In the genomic region with DNA sequence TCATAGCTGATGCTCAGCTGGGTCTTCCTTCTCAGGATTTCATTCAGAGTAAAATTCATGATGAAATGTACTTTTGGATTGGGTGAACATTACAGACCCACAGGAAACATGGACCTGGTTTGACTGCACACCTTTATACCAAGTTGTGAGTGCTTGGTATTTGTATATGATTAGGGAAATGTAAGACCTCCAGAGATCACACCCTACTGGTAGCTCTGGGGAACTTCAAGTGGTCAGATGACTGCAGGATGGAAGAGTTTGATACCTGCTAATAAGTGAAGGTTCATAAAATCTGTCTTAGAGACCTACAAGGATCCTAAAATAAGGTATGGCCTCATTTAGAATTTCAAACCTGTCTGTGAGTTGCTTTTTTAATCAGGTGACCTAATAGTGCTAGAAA, we compare ENCODE assay signal across 13 mouse cellular contexts. TPM values are rescaled to one million over a fixed set of nuclear protein-coding genes. Genes with fewer than 3 reads are reported as not detected.
A peak's percentile ranks its signal among the peaks of the same experiment; 100 is the strongest.
DNase-seq lines count a peak whose midpoint lies in the region; ATAC-seq and TF ChIP-seq lines count a peak whose summit lies in the region.
"Had no signal": no experiment of that assay in that cellular context is flagged by ENCODE, and none has a peak within 500 bp of the region (broad histone marks: within the 10 kb centered on the region; RNA-seq: fewer than 3 reads in every experiment).

No protein-coding gene starts in this region.

- H3K4me2 ChIP-seq in intestine, postnatal 0 days (replicated peaks; ENCODE audit: low read depth), result no peak overlapping the region
- no peak overlapping the region for H3K4me2 ChIP-seq in intestine, embryonic 15.5 days (replicated peaks)
- H3K4me2 ChIP-seq: heart, embryonic 15.5 days; lung, embryonic 15.5 days had no signal

- peak; percentile 59 for TF ChIP-seq CTCF in intestine, postnatal 0 days (IDR thresholded peaks at IDR 0.05; ENCODE audit: low read depth)
- peak; percentile 46 for TF ChIP-seq CTCF in E14TG2a.4 (conservative IDR thresholded peaks at IDR 0.05; ENCODE audit: low read length)

- no peaks in the 10 kb centered on the region for H3K27me3 ChIP-seq in intestine, postnatal 0 days (replicated peaks; ENCODE audit: control insufficient read depth, insufficient read depth, low read length)
- H3K27me3 ChIP-seq in intestine, embryonic 15.5 days (replicated peaks), result no peaks in the 10 kb centered on the region
- no peaks in the 10 kb centered on the region for H3K27me3 ChIP-seq in E14TG2a.4 (ENCODE audit: insufficient read depth, low read length)
- H3K27me3 ChIP-seq: heart, embryonic 15.5 days; lung, embryonic 15.5 days had no signal

- H3K36me3 ChIP-seq in intestine, postnatal 0 days (ENCODE audit: control insufficient read depth, insufficient read depth), result no peaks in the 10 kb centered on the region
- no peaks in the 10 kb centered on the region for H3K36me3 ChIP-seq in intestine, embryonic 15.5 days
- no peaks in the 10 kb centered on the region for H3K36me3 ChIP-seq in E14TG2a.4 (ENCODE audit: insufficient read depth, low read length)
- H3K36me3 ChIP-seq: heart, embryonic 15.5 days; lung, embryonic 15.5 days had no signal

- no peaks in the 10 kb centered on the region for H3K9me3 ChIP-seq in intestine, postnatal 0 days (ENCODE audit: control insufficient read depth)
- no peaks in the 10 kb centered on the region for H3K9me3 ChIP-seq in intestine, embryonic 15.5 days
- H3K9me3 ChIP-seq in E14TG2a.4 (ENCODE audit: low read length), result no peaks in the 10 kb centered on the region
- H3K9me3 ChIP-seq: heart, embryonic 15.5 days; lung, embryonic 15.5 days had no signal

- H3K9ac ChIP-seq in intestine, postnatal 0 days (ENCODE audit: low read depth, low read length), result no peak overlapping the region
- no peak overlapping the region for H3K9ac ChIP-seq in intestine, embryonic 15.5 days
- H3K9ac ChIP-seq: heart, embryonic 15.5 days; lung, embryonic 15.5 days had no signal

- no peaks in the 10 kb centered on the region for H3K4me1 ChIP-seq in intestine, postnatal 0 days (replicated peaks; ENCODE audit: control insufficient read depth, insufficient read depth, low read length)
- no peaks in the 10 kb centered on the region for H3K4me1 ChIP-seq in intestine, embryonic 15.5 days (replicated peaks)
- no peaks in the 10 kb centered on the region for H3K4me1 ChIP-seq in E14TG2a.4 (replicated peaks; ENCODE audit: low read depth, low read length)
- H3K4me1 ChIP-seq: heart, embryonic 15.5 days; lung, embryonic 15.5 days had no signal

- peak; percentile 72 for DNase-seq in 416B (ENCODE audit: low read depth)
- no peak for DNase-seq in adrenal gland, adult (ENCODE audit: inconsistent age in 2 of 2, low spot score in 1 of 2)
- no peak for DNase-seq in right cerebral cortex, postnatal 25 days
- DNase-seq: layer of hippocampus, postnatal 36 days had no signal

- ATAC-seq in intestine, postnatal 0 days, result no peak
- no peak for ATAC-seq in intestine, embryonic 15.5 days
- peak; percentile 78 to 81; a peak in 3 of 4 replicates for ATAC-seq in hematopoietic stem cell, adult 5-6 weeks (replicated peaks in 1 of 2; ENCODE audit: insufficient read depth in 1 of 2, low FRiP score in 2 of 2, low TSS enrichment in 1 of 2, low read depth in 1 of 2, poor library complexity in 2 of 2, severe bottlenecking in 2 of 2)
- no peak for ATAC-seq in erythroid progenitor cell, adult 5-6 weeks (replicated peaks; ENCODE audit: low FRiP score, poor library complexity, severe bottlenecking)

- H3K4me3 ChIP-seq in intestine, postnatal 0 days (ENCODE audit: low read depth, low read length), result no peak overlapping the region
- H3K4me3 ChIP-seq in intestine, embryonic 15.5 days (replicated peaks), result no peak overlapping the region
- no peak overlapping the region for H3K4me3 ChIP-seq in E14TG2a.4 (replicated peaks; ENCODE audit: low read length)
- H3K4me3 ChIP-seq: heart, embryonic 15.5 days; lung, embryonic 15.5 days; myocyte had no signal

- H3K27ac ChIP-seq in intestine, postnatal 0 days (ENCODE audit: low read depth, low read length), result no peak overlapping the region
- H3K27ac ChIP-seq in intestine, embryonic 15.5 days, result no peak overlapping the region
- H3K27ac ChIP-seq: heart, embryonic 15.5 days; lung, embryonic 15.5 days had no signal

RNA-seq across cellular contexts. Expression of a gene that starts 27.0 kb away (rescaled TPM):
- 0.12 and 0.16 TPM in 2 replicates for polyA plus RNA-seq in intestine, postnatal 0 days (2015; fragmentation: Nextera tagmentation; extraction: Ambion mirVana)
- polyA plus RNA-seq in intestine, embryonic 15.5 days (2015; fragmentation: Nextera tagmentation; extraction: Ambion mirVana), result 0.19 and 0.28 TPM in 2 replicates
- 340 and 460 TPM in 2 replicates for total RNA-seq in hematopoietic stem cell, adult 5-6 weeks (2017)
- total RNA-seq in erythroid progenitor cell, adult 5-6 weeks (2015; ENCODE audit: low replicate concordance), result 24.3 and 26.3 TPM in 2 replicates
- total RNA-seq in erythroid progenitor cell, adult 5-6 weeks (2017; ENCODE audit: low replicate concordance), result 10.1 and 13.2 TPM in 2 replicates
- total RNA-seq: layer of hippocampus, postnatal 36 days had no signal
- polyA plus RNA-seq: testis, adult 2 months had no signal

Comparison
In these comparisons a context has a peak if more than half of its experiments do, and no peak if none do; other contexts are left out.
1. ATAC-seq: peak in hematopoietic stem cell, adult 5-6 weeks (2 of 2); none in intestine, postnatal 0 days (single experiment), intestine, embryonic 15.5 days (single experiment) and erythroid progenitor cell, adult 5-6 weeks (single experiment).
2. RNA of a gene that starts 27.0 kb away (total RNA-seq): 340 to 460 TPM in hematopoietic stem cell, adult 5-6 weeks; 10.1 to 26.3 TPM in erythroid progenitor cell, adult 5-6 weeks; every median in the first group is over 10 times any median in the second.